Mouse (Mus musculus) c-Kit-positive CD71-positive TER-119-negative erythroid progenitor cells, embryonic 14.5 days (primary cell): ENCODE measurements around the gene Fancf.

Experiments
- DNase-seq: peaks from one replicate; pipeline ENCODE4 v3.0.0-alpha.2; 2013; ENCODE audit warnings: low read depth

The Fancf gene

GRCm38 (mm10) chr7:51840515-51840914, 21.6 kb downstream of the Fancf start:
- DNase-seq: no peak

- DNase-seq: no peak
Measured at GRCm38 (mm10) chr7:51831917-51832316, 30.1 kb downstream of the Fancf start.

- DNase-seq: no peak
Measured at GRCm38 (mm10) chr7:51823562-51824338, 38.3 kb downstream of the Fancf start.

- no peak for DNase-seq
Measured at GRCm38 (mm10) chr7:51821467-51821866, 40.6 kb downstream of the Fancf start.

- DNase-seq: no peak
Measured at GRCm38 (mm10) chr7:51819891-51820290, 42.2 kb downstream of the Fancf start.

- DNase-seq: no peak
Measured at GRCm38 (mm10) chr7:51818251-51818974, 43.7 kb downstream of the Fancf start.

GRCm38 (mm10) chr7:51816283-51816839, 45.7 kb downstream of the Fancf start:
- no peak for DNase-seq

GRCm38 (mm10) chr7:51815473-51816282, 46.4 kb downstream of the Fancf start:
- no peak for DNase-seq
